Mouse (Mus musculus) bone marrow, adult 2 months (tissue): ENCODE measurements at regions not wholly inside any gene's neighbourhood (a gene's known extent, or its start where the extent isn't known, plus 50 kb on each side); places are given as distances from the start of the nearest gene placed in this dataset.

ENCODE experiments used
- CTCF ChIP-seq: fragments of 200-500 bp; IDR thresholded peaks from 2 replicates; pipeline ENCODE4 v1.5.1; 2011; ENCODE audit warnings: low read length, control low read depth; ENCODE audit not compliant: control insufficient read depth, insufficient read depth
- POLR2A ChIP-seq: fragments of 200-500 bp; IDR thresholded peaks from 2 replicates; pipeline ENCODE4 v1.6.1; 2011; ENCODE audit warnings: low read depth, mild to moderate bottlenecking, control low read depth, low read length, borderline replicate concordance; ENCODE audit not compliant: control insufficient read depth

DNA sequence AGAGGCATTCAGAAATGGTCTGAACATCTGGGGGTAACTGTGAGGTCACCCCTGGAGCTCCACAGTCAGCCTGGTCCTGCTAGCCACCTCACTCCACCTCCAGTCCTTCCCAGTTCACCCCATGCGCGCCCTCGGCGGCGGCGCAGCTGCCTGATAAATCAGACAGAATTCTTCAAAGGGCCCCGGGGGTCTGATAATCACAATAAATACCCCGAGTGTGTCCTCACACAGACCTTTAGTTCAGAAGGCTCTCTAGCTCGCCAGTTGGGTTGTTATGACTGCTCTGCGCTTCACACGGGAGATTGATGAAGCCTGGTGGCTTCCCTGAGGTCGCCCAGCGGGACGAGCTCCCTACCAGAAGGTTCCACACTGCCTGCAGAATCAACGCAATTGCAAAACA, 91.8 kb downstream of the Nkx6-1 start:
- TF ChIP-seq CTCF (no peak), POLR2A (no peak)
